In the genomic region with DNA sequence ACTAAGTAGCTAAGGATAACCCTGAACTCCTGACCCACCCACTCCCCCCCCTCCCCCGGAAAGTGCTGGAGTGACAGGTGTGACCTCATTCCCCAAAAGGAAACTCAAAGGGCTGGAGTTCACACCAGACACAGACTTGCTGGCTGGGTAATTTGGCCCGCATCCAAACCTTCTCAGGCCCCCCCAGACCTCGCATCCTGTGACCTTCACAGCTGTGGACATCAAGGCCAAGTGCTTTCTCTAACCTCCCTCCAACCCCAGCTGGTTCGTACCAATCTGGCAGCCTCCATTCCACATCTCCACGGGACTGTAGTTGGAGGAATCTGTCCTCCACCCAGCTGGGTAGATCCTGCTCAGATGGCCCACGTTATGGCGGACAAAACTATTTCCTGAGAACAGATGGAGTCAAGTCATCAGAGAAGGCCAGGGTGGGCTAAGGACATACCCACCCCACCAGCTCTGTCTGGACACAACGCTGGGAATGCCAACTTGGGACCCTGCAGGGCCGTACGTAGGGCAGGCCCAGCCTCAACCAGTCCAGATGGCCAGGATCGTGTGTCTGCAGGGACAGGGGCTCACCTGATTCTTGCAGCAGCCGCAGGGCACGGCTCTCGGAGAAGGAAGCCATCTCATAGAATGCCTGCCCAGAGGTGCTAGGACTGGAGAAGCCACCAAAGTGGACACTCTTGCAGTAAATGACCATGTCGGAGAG, we compare ENCODE assay signal across 17 mouse cellular contexts. TPM values are rescaled to one million over a fixed set of nuclear protein-coding genes. Genes with fewer than 3 reads are reported as not detected.
DNase-seq lines count a peak whose midpoint lies in the region; ATAC-seq and TF ChIP-seq lines count a peak whose summit lies in the region.
"Had no signal": no experiment of that assay in that cellular context is flagged by ENCODE, and none has a peak within 500 bp of the region (broad histone marks: within the 10 kb centered on the region; RNA-seq: fewer than 3 reads in every experiment).

No protein-coding gene starts in this region.

- no peaks in the 10 kb centered on the region for H3K27me3 ChIP-seq in hindbrain, postnatal 0 days (ENCODE audit: insufficient read depth, low read length)
- no peaks in the 10 kb centered on the region for H3K27me3 ChIP-seq in hindbrain, embryonic 13.5 days
- no peaks in the 10 kb centered on the region for H3K27me3 ChIP-seq in limb, embryonic 14.5 days (ENCODE audit: control insufficient read depth, insufficient read depth, low read length)
- H3K27me3 ChIP-seq: embryonic facial prominence, embryonic 15.5 days; limb, embryonic 15.5 days; lung, embryonic 15.5 days had no signal

- no peak overlapping the region for H3K27ac ChIP-seq in hindbrain, postnatal 0 days
- no peak overlapping the region for H3K27ac ChIP-seq in hindbrain, embryonic 13.5 days
- H3K27ac ChIP-seq in limb, embryonic 14.5 days (replicated peaks; ENCODE audit: low read depth, low read length) = no peak overlapping the region
- H3K27ac ChIP-seq: embryonic facial prominence, embryonic 15.5 days; limb, embryonic 15.5 days; lung, embryonic 15.5 days; midbrain, embryonic 10.5 days had no signal

- H3K4me2 ChIP-seq in hindbrain, postnatal 0 days (ENCODE audit: low read depth, low read length) = no peak overlapping the region
- H3K4me2 ChIP-seq in hindbrain, embryonic 13.5 days = no peak overlapping the region
- H3K4me2 ChIP-seq in limb, embryonic 14.5 days (replicated peaks; ENCODE audit: low read depth, low read length, severe bottlenecking) = no peak overlapping the region
- H3K4me2 ChIP-seq: embryonic facial prominence, embryonic 15.5 days; limb, embryonic 15.5 days; lung, embryonic 15.5 days had no signal

- no peak for TF ChIP-seq CTCF in hindbrain, postnatal 0 days (IDR thresholded peaks at IDR 0.05; ENCODE audit: low read depth)

- peak; percentile 68 to 75 for DNase-seq in cerebellum, postnatal 10 days
- no peak for DNase-seq in cerebellum, postnatal 4 days (ENCODE audit: low spot score in 2 of 2)
- DNase-seq in hindbrain, postnatal 0 days (ENCODE audit: low spot score) = peak; percentile 34
- DNase-seq in retina, postnatal 1 day = peak; percentile 67
- DNase-seq in retina, embryonic 14.5 days (ENCODE audit: low spot score) = no peak
- peak; percentile 12 for DNase-seq in limb, embryonic 14.5 days (ENCODE audit: low spot score)
- DNase-seq in T-cell, adult 2 months (ENCODE audit: low spot score) = no peak
- DNase-seq: B cell, adult 2 months; cerebellum, postnatal 36 days had no signal

- no peak overlapping the region for H3K4me3 ChIP-seq in hindbrain, postnatal 0 days (ENCODE audit: low read length)
- no peak overlapping the region for H3K4me3 ChIP-seq in hindbrain, embryonic 13.5 days
- H3K4me3 ChIP-seq in limb, embryonic 14.5 days (replicated peaks; ENCODE audit: low read length) = no peak overlapping the region
- H3K4me3 ChIP-seq: embryonic facial prominence, embryonic 15.5 days; limb, embryonic 15.5 days; lung, embryonic 15.5 days; midbrain, embryonic 10.5 days had no signal

- no peaks in the 10 kb centered on the region for H3K4me1 ChIP-seq in hindbrain, postnatal 0 days (ENCODE audit: insufficient read depth, low read length)
- H3K4me1 ChIP-seq in hindbrain, embryonic 13.5 days (replicated peaks) = no peaks in the 10 kb centered on the region
- no peaks in the 10 kb centered on the region for H3K4me1 ChIP-seq in limb, embryonic 14.5 days (ENCODE audit: control insufficient read depth, insufficient read depth, low read length)
- H3K4me1 ChIP-seq: embryonic facial prominence, embryonic 15.5 days; midbrain, embryonic 10.5 days had no signal

- H3K36me3 ChIP-seq in hindbrain, postnatal 0 days (ENCODE audit: insufficient read depth, low read length) = peaks cover 27% of the 10 kb centered on the region; the same call in 1 of the 2 replicates
- peaks cover 58% of the 10 kb centered on the region for H3K36me3 ChIP-seq in hindbrain, embryonic 13.5 days
- peaks cover 62% of the 10 kb centered on the region for H3K36me3 ChIP-seq in limb, embryonic 14.5 days (ENCODE audit: control insufficient read depth, insufficient read depth, low read length)

- no peaks in the 10 kb centered on the region for H3K9me3 ChIP-seq in hindbrain, postnatal 0 days (ENCODE audit: low read length)
- H3K9me3 ChIP-seq in hindbrain, embryonic 13.5 days = no peaks in the 10 kb centered on the region
- H3K9me3 ChIP-seq in limb, embryonic 14.5 days (ENCODE audit: control insufficient read depth, low read length) = no peaks in the 10 kb centered on the region
- H3K9me3 ChIP-seq: embryonic facial prominence, embryonic 15.5 days; limb, embryonic 15.5 days; lung, embryonic 15.5 days; midbrain, embryonic 10.5 days had no signal

- ATAC-seq in hindbrain, postnatal 0 days = peak; percentile 54
- no peak for ATAC-seq in hindbrain, embryonic 13.5 days (ENCODE audit: low FRiP score)
- ATAC-seq in limb, embryonic 14.5 days (ENCODE audit: low FRiP score, low read depth) = no peak
- ATAC-seq: forebrain, embryonic 14.5 days; intestine, embryonic 16.5 days had no signal

- H3K9ac ChIP-seq in hindbrain, postnatal 0 days (replicated peaks; ENCODE audit: low read length) = no peak overlapping the region
- no peak overlapping the region for H3K9ac ChIP-seq in hindbrain, embryonic 13.5 days
- H3K9ac ChIP-seq in limb, embryonic 14.5 days (ENCODE audit: low read depth, low read length, severe bottlenecking) = no peak overlapping the region
- H3K9ac ChIP-seq: embryonic facial prominence, embryonic 15.5 days; limb, embryonic 15.5 days; lung, embryonic 15.5 days had no signal

- 65% methylated on average over 15 of the region's 15 CpGs for WGBS in hindbrain, postnatal 0 days
- WGBS in hindbrain, embryonic 13.5 days = 82% methylated on average over 15 of the region's 15 CpGs
- 75% methylated on average over 15 of the region's 15 CpGs for WGBS in limb, embryonic 14.5 days

- no peak for TF ChIP-seq POLR2A in limb, embryonic 14.5 days (IDR thresholded peaks at IDR 0.05; ENCODE audit: borderline replicate concordance, extremely low read depth, insufficient read depth, insufficient read length)

RNA-seq across cellular contexts. Expression of a gene that starts 20.0 kb away (rescaled TPM):
- 15.1 and 17.0 TPM in 2 replicates for total RNA-seq in hindbrain, postnatal 0 days (2014; rRNA removed)
- polyA plus RNA-seq in hindbrain, postnatal 0 days (2015; fragmentation: Nextera tagmentation; extraction: Ambion mirVana) = 14.2 and 18.1 TPM in 2 replicates
- polyA plus RNA-seq in hindbrain, embryonic 13.5 days (2015; fragmentation: Nextera tagmentation; extraction: Ambion mirVana) = 22.5 and 23.8 TPM in 2 replicates
- 50.0 and 60.8 TPM in 2 replicates for polyA plus RNA-seq in limb, embryonic 14.5 days (2012; rRNA removed)
- polyA plus RNA-seq in limb, embryonic 14.5 days (2014; fragmentation: Nextera tagmentation; extraction: Ambion mirVana) = 38.0 and 38.2 TPM in 2 replicates

RNA-seq across cellular contexts. Expression of a gene that starts 20.8 kb away (rescaled TPM):
- 4.5 and 5.9 TPM in 2 replicates for total RNA-seq in hindbrain, postnatal 0 days (2014; rRNA removed)
- polyA plus RNA-seq in hindbrain, postnatal 0 days (2015; fragmentation: Nextera tagmentation; extraction: Ambion mirVana) = 3.3 TPM in 2 replicates
- 4.2 TPM in 2 replicates for polyA plus RNA-seq in hindbrain, embryonic 13.5 days (2015; fragmentation: Nextera tagmentation; extraction: Ambion mirVana)
- 49.8 and 68.2 TPM in 2 replicates for polyA plus RNA-seq in limb, embryonic 14.5 days (2012; rRNA removed)
- polyA plus RNA-seq in limb, embryonic 14.5 days (2014; fragmentation: Nextera tagmentation; extraction: Ambion mirVana) = 25.2 and 29.0 TPM in 2 replicates

RNA-seq across cellular contexts. Expression of a gene that starts 28.9 kb away (rescaled TPM):
- 0.93 and 1.1 TPM in 2 replicates for total RNA-seq in hindbrain, postnatal 0 days (2014; rRNA removed)
- polyA plus RNA-seq in hindbrain, postnatal 0 days (2015; fragmentation: Nextera tagmentation; extraction: Ambion mirVana) = 0.95 and 1.4 TPM in 2 replicates
- polyA plus RNA-seq in hindbrain, embryonic 13.5 days (2015; fragmentation: Nextera tagmentation; extraction: Ambion mirVana) = 0.38 and 1.5 TPM in 2 replicates
- 1.4 and 1.5 TPM in 2 replicates for polyA plus RNA-seq in limb, embryonic 14.5 days (2012; rRNA removed)
- 0.81 and 1.3 TPM in 2 replicates for polyA plus RNA-seq in limb, embryonic 14.5 days (2014; fragmentation: Nextera tagmentation; extraction: Ambion mirVana)
- total RNA-seq: gastrocnemius, adult 18-20 months had no signal

Comparison
In these comparisons a context has a peak if more than half of its experiments do, and no peak if none do; other contexts are left out.
1. DNase-seq: peak in cerebellum, postnatal 10 days (2 of 2), hindbrain, postnatal 0 days (single experiment), retina, postnatal 1 day (single experiment) and limb, embryonic 14.5 days (single experiment); none in cerebellum, postnatal 4 days (0 of 2), retina, embryonic 14.5 days (single experiment) and T-cell, adult 2 months (single experiment).